Mouse (Mus musculus) olfactory bulb, adult 2 months (tissue): ENCODE measurements at regions not wholly inside any gene's neighbourhood (a gene's known extent, or its start where the extent isn't known, plus 50 kb on each side); places are given as distances from the start of the nearest gene placed in this dataset.

ENCODE experiments used
- CTCF ChIP-seq: fragments of 200-500 bp; IDR thresholded peaks from 2 replicates; pipeline ENCODE4 v1.5.1; 2012; ENCODE audit warnings: low read depth, mild to moderate bottlenecking, low read length, moderate library complexity; ENCODE audit not compliant: insufficient read depth
- POLR2A ChIP-seq: fragments of 200-500 bp; IDR thresholded peaks from 2 replicates; pipeline ENCODE4 v1.6.1; 2012; ENCODE audit warnings: mild to moderate bottlenecking, low read depth, low read length, moderate library complexity; ENCODE audit not compliant: insufficient read depth

DNA sequence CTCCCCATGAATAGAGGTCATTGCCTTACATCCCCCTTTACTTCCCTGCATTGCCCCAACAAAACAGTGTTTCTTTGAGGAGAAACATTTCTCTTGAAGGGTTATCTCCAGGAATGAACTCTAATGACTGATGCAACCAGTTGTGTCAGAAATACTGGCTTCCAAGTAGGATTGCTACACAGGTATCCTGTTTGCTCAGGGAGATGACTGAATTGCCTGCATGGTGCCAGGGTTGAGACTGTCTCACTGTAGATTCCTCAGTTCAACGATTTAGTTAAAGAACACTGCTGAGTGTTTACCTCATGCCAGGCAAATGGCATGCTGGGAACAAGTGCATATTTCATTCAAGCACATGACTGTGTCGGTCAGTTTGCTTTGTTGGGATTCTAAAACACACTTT lies 123.8 kb upstream of the Esrrg start:
- TF ChIP-seq CTCF (no peak), POLR2A (no peak)
